Mouse (Mus musculus): ENCODE measurements around the gene Trim14.

DNA sequence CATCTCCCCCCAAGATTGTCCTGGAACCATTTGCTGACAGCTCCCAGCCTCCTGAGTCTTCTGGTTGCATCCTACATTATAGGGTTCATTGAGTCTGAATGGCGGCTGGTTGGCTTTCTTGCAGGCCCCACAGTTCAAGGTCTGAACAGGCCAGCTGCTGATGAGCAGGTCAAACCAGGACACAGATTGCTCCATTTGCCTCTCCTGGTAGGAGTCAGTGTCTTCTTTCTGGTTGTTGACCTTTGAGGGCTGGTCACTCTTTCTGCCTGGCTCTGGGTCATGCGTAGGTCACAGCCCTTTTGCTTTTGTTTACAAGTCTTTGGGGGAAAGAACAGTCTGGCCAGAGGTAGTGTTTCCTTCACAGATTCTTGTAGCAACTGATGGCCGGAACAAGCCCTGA, 37.4 kb downstream of the Trim14 start:
- no peak for TF ChIP-seq TAL1 (IDR thresholded peaks at IDR 0.05; ENCODE audit: low read length)
- TF ChIP-seq GATA1 (IDR thresholded peaks at IDR 0.05; ENCODE audit: low read length), result no peak
